Mouse (Mus musculus): ENCODE data around the gene Hps1. TPM values are rescaled to one million over a fixed set of nuclear protein-coding genes. Genes with fewer than 3 reads are reported as not detected.
"Not testable (repeated sequence)": the region's sequence is repeated elsewhere in the genome, so short reads cannot be mapped to it uniquely, and the experiment has no call there.

Gene Hps1
- total RNA-seq (2021): 1 to 10 TPM; 1.3 to 1.4 TPM
- long read RNA-seq, experiment 1, partial matches to known transcripts: 1 of 2 reads
- long read RNA-seq, experiment 1, other reads (novel, unspliced or antisense): 1 of 2 reads
- long read RNA-seq, experiment 2: 0 reads

DNA sequence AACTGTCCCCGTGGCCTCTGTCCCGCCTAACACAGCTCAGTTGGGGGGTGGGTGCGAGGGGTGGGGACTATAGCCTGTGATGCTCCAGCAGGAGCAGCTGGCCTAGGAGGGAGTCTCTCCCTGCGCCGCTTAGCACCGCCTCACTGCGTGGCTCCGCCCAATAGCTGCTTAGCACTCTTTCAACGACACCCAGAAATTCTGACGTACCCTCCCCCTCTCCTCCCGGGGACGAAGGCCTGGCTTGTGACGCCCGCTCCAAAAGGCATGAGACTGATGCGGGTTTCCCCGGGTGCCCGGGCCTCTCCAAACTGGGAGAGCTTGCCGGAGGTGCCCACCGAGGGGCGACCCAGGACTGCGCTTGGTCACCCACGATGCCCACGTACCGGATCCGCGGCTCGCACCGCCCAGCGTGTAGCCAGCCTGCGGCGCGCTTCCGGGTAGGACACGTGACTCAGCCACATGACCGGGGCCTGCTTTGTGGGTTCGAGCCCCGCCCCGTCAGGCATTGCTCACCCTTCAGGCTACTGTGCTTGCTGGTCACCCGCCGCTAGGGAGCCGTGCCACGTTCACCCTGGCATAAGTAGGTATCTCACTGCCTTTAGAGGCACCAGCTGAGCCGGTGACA is at the start of gene Hps1:
Hps1 (minus strand) TSS at position 448 of the 625 bp plus-strand sequence.
- intact Hi-C loops (cut with DNase I; ENCODE audit: low total_unique reads): loop anchor here (10.0 kb wide), 1 partner anchor 115 kb away; no protein-coding TSS in a partner anchor
- DNase-seq: peak; percentile 85

GRCm38 (mm10) chr19:42829196-42829595 is 49.4 kb upstream of the Hps1 start:
- no peak for DNase-seq
- intact Hi-C loops (cut with DNase I; ENCODE audit: low total_unique reads): no loop called here

GRCm38 (mm10) chr19:42827843-42828242 is 48.1 kb upstream of the Hps1 start:
- DNase-seq: no peak
- intact Hi-C loops (cut with DNase I; ENCODE audit: low total_unique reads): no loop called here

DNA sequence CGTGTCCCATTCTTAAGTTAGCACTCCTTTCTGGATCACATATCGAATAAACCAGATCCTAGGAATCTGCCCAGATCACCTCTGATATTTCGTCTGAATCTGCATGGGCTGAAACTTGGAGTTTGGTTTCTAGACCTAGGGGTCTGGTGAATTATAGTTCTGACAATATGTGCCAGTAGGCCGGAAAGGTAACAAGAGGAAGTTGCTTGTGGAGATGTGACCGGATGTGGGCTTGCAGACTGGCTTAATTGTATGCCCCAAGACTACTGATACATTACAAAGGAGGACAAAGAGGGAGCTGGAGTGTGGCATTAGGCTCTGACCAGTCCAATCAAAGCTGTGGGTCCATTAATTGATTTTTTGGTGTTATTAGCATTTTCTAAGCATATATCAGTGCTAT is 40.3 kb upstream of the Hps1 start:
- intact Hi-C loops (cut with DNase I; ENCODE audit: low total_unique reads): no loop called here
- DNase-seq: no peak

GRCm38 (mm10) chr19:42817761-42818160 is 38.0 kb upstream of the Hps1 start:
- no peak for DNase-seq
- intact Hi-C loops (cut with DNase I; ENCODE audit: low total_unique reads): no loop called here

DNA sequence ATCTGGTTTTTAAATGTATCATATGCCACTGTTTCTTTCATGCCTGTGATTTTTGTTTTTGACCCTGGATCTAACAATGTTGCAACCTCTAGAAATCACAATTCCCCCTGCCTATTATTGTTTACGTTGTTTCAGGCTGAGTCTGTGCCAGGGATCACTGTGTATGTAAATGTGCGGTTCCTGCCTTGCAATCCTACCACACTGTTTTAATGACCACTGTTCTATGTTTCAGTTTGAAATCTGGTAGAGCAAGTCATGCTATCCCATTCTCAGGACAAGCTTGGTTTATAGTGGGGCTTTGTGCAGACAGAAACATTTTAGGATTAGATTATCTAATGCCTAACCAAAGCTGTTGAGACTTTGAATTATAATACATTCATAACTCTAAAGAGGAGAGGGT is 36.5 kb upstream of the Hps1 start:
- intact Hi-C loops (cut with DNase I; ENCODE audit: low total_unique reads): no loop called here
- no peak for DNase-seq

GRCm38 (mm10) chr19:42810140-42810539 is 30.4 kb upstream of the Hps1 start:
- intact Hi-C loops (cut with DNase I; ENCODE audit: low total_unique reads): no loop called here
- no peak for DNase-seq

- DNase-seq: no peak
- intact Hi-C loops (cut with DNase I; ENCODE audit: low total_unique reads): no loop called here
Observed at GRCm38 (mm10) chr19:42809491-42809890, 29.7 kb upstream of the Hps1 start.

GRCm38 (mm10) chr19:42797866-42798265 is 18.1 kb upstream of the Hps1 start:
- no peak for DNase-seq
- intact Hi-C loops (cut with DNase I; ENCODE audit: low total_unique reads): loop anchor here (5.0 kb wide), 1 partner anchor 514 kb away; no protein-coding TSS in a partner anchor

DNA sequence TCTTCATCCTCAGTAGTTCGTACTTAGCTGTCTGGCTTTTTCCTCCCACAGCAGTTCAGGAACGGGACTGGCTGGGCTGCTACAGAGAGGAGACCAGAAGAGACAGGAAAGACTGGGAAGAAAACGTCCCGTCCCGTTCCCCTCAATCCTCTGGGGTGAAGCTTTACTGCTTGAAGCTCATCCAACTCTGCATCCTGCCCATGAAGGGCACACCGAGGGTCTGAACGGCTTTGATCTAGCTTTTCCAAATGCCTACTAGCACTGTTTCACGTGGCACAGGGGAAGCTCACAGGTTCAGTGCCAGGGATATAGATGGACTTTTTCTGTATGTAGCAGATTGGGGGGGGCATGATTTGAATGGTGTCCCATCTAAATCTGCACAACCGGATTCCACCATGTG is 16.0 kb upstream of the Hps1 start:
- intact Hi-C loops (cut with DNase I; ENCODE audit: low total_unique reads): loop anchor here (2.0 to 5.0 kb wide), 2 partner anchors 516 to 597 kb away; no protein-coding TSS in a partner anchor
- no peak for DNase-seq

GRCm38 (mm10) chr19:42794914-42795613 is 15.3 kb upstream of the Hps1 start:
- intact Hi-C loops (cut with DNase I; ENCODE audit: low total_unique reads): loop anchor here (2.0 to 5.0 kb wide), 2 partner anchors 517 to 598 kb away; no protein-coding TSS in a partner anchor

GRCm38 (mm10) chr19:42788311-42788710 is 8.5 kb upstream of the Hps1 start:
- DNase-seq: no peak

More at GRCm38 (mm10) chr19:42794914-42795613, 15.3 kb upstream of the Hps1 start:
- peak; percentile 83 for DNase-seq

GRCm38 (mm10) chr19:42785562-42786220 is 5.9 kb upstream of the Hps1 start:
- intact Hi-C loops (cut with DNase I; ENCODE audit: low total_unique reads): no loop called here
- no peak for DNase-seq

More at GRCm38 (mm10) chr19:42788311-42788710, 8.5 kb upstream of the Hps1 start:
- intact Hi-C loops (cut with DNase I; ENCODE audit: low total_unique reads): no loop called here

DNA sequence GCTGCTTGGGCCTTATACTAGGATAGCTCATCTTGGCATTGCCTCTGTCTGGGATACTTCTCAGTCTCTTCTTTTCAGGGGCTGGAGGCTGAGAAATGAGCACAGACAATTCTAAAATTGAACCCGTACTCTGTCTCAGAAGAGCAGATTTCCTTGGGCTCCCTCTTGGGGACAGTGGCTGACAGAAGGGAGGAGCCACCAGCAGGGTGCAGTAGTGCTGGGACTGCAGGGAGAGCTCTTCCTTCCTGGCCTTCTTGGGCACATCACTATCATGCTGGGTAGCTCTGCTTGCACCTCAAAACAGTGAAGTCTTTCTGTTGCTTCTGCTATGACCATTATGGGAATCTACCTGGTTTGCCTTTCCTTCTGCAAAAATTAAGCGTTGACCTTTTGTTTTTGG is 5.4 kb upstream of the Hps1 start:
- no peak for DNase-seq
- intact Hi-C loops (cut with DNase I; ENCODE audit: low total_unique reads): no loop called here

GRCm38 (mm10) chr19:42780156-42780538 is 369 bp upstream of the Hps1 start:
- DNase-seq; intact Hi-C loops (cut with DNase I; ENCODE audit: low total_unique reads): not testable (repeated sequence)

- no peak for DNase-seq
- intact Hi-C loops (cut with DNase I; ENCODE audit: low total_unique reads): loop anchor here (10.0 kb wide), 1 partner anchor 113 kb away; no protein-coding TSS in a partner anchor
Observed at GRCm38 (mm10) chr19:42777801-42778200, 2.0 kb downstream of the Hps1 start.

- intact Hi-C loops (cut with DNase I; ENCODE audit: low total_unique reads): loop anchor here (10.0 kb wide), 1 partner anchor 112 kb away; no protein-coding TSS in a partner anchor
- DNase-seq: no peak
Observed at GRCm38 (mm10) chr19:42776813-42777212, 3.0 kb downstream of the Hps1 start.

DNA sequence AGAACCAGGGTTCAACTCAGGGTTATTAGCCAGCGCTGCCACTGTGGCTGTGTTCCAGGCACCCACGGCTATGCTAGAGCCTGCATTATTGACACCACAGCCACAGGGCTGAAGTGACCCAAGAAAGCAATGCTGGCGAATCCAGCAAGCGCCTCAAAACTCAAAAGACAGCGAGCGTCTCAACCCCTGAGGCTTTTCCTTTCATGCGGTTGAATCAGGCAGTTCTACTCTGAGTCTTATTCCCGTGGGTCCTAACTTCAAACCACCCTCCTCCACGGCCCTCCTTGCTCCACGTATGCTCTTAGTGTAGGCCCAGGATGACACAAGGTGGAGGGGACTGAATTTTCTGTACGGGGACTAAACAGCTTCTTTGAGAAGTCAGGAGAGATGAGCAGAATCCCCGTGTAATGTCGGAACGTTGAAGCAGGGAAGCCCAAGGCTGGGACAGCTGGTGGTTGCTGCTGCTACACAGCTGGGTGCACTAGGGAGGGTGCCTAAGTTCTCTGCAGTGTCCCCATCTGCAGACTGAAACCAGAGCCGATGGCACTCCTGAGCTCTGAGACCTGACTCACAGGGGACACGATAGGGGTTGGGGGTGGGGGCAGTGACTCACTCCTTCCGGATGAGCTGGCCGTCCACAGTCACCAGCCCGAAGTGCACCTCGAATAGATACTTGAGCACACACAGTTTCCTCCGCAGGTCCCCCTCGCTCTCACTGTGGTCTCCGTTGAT is 9.5 kb downstream of the Hps1 start:
- no peak for DNase-seq
- intact Hi-C loops (cut with DNase I; ENCODE audit: low total_unique reads): loop anchor here (10.0 kb wide), 1 partner anchor 106 kb away; no protein-coding TSS in a partner anchor

DNA sequence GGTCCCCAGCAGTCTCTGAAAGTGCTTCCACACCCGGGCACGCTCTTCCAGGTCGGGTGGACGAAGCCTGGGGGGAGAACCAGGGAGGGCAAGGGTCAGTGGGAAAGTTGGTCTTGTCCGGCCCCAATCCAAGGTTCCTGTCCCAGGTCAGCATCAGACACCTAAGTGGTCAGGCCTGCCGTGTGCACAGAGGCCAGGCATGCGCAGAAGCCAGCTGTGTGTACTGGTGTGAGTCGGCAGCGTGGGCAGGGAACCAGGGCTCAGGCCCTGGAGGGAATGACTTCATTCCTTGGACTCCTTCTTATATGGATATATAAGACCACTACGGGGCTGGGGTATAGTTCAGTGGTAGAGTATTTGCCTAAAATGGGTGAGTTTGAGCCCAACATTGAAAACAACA is 10.1 kb downstream of the Hps1 start:
- intact Hi-C loops (cut with DNase I; ENCODE audit: low total_unique reads): loop anchor here (10.0 kb wide), 1 partner anchor 105 kb away; no protein-coding TSS in a partner anchor
- no peak for DNase-seq

All from gastrocnemius, postnatal 14 days (tissue).